Comparison of ENCODE assay signal across 8 mouse cellular contexts in the genomic region with DNA sequence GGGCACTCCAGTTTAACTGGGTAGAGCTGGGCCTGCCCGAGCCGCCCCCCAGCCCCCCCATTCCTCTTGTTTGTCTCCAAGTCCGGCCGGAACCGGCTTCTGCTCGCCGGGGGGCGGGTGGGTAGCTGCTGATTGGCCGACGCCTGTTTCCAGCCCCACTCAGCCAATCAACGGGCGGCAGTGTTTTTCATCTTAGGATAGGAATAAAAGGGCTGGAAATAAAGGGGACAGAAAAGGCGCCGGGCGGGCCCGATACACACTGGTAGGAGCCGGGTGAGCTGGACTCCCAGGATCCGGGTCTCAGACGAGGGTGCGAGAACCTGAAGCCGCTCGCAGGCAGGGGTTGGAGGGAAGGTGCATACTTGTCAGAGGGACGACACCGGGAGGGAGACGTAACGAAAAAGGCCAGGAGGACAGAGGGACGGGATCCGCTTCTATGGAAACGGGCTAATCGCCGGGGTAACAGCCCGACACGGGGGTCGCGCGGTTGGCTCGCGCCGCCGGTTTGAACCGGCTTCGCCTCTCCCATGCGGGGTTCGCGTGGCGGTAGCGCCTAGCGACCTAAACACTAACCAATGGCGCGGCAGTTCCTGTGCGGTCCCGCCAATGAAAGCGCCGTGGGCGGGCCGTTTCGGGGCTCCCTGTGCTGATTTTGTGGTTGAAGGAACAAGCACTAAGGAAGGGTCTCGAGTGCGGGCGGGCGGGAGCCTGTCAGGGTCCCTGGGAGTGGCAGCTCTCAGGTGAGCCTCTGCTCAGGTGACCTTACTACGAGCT. TPM values are rescaled to one million over a fixed set of nuclear protein-coding genes. Genes with fewer than 3 reads are reported as not detected.
DNase-seq lines count a peak whose midpoint lies in the region; ATAC-seq and TF ChIP-seq lines count a peak whose summit lies in the region.

A gene (plus strand): TSS at position 226 of the 774 bp plus-strand sequence.

- no peak for TF ChIP-seq CTCF in ES-Bruce4 (IDR thresholded peaks at IDR 0.05; ENCODE audit: low read depth, low read length)

- H3K9me3 ChIP-seq in ES-Bruce4 (replicated peaks; ENCODE audit: control insufficient read depth, insufficient read depth, low read length, poor library complexity, severe bottlenecking): no peaks in the 10 kb centered on the region
- no peaks in the 10 kb centered on the region for H3K9me3 ChIP-seq in forebrain, embryonic 14.5 days (replicated peaks; ENCODE audit: control insufficient read depth, low read length)
- no peaks in the 10 kb centered on the region for H3K9me3 ChIP-seq in neural tube, embryonic 15.5 days (replicated peaks)

- WGBS in forebrain, embryonic 14.5 days: under 1% methylated on average over 61 of the region's 62 CpGs
- WGBS in neural tube, embryonic 15.5 days: under 1% methylated on average over 62 of the region's 62 CpGs

- no peak for TF ChIP-seq POLR2A in ES-Bruce4 (IDR thresholded peaks at IDR 0.05; ENCODE audit: insufficient read depth, low read length)

- peak; percentile 73 for ATAC-seq in cerebellum, adult (ENCODE audit: insufficient number of reproducible peaks, low FRiP score, low TSS enrichment)
- ATAC-seq in forebrain, embryonic 14.5 days: peak; percentile 96
- peak; percentile 94 for ATAC-seq in neural tube, embryonic 15.5 days (ENCODE audit: low FRiP score)

- peak; percentile 99 for DNase-seq in forebrain, embryonic 14.5 days (ENCODE audit: low spot score)
- peak; percentile 91 to 92 for DNase-seq in heart, postnatal 14 days
- peak; percentile 97 for DNase-seq in layer of hippocampus, adult 11-12 months (ENCODE audit: low spot score)
- peak; percentile 95 to 96 for DNase-seq in lung, adult 18-20 months
- DNase-seq in testis, postnatal 14 days (ENCODE audit: low spot score): peak; percentile 99

- H3K9ac ChIP-seq in ES-Bruce4 (ENCODE audit: low read depth, poor library complexity, severe bottlenecking): peak within 1 kb of the TSS; percentile 85
- H3K9ac ChIP-seq in forebrain, embryonic 14.5 days (ENCODE audit: low read length): peak within 1 kb of the TSS; percentile 95
- H3K9ac ChIP-seq in neural tube, embryonic 15.5 days (replicated peaks): peak within 1 kb of the TSS; percentile 73

- peak within 1 kb of the TSS; percentile 98 for H3K4me2 ChIP-seq in forebrain, embryonic 14.5 days (ENCODE audit: low read length)
- peak within 1 kb of the TSS; percentile 84 for H3K4me2 ChIP-seq in neural tube, embryonic 15.5 days

- H3K4me3 ChIP-seq in ES-Bruce4 (ENCODE audit: low read depth, low read length): peak within 1 kb of the TSS; percentile 86
- peak within 1 kb of the TSS; percentile 76 for H3K4me3 ChIP-seq in forebrain, embryonic 14.5 days (ENCODE audit: low read depth, low read length)
- peak within 1 kb of the TSS; percentile 77 for H3K4me3 ChIP-seq in neural tube, embryonic 15.5 days (replicated peaks)

- TF ChIP-seq EP300 in ES-Bruce4 (IDR thresholded peaks at IDR 0.05; ENCODE audit: insufficient read depth, low read depth, low read length): no peak

- no peaks in the 10 kb centered on the region for H3K27me3 ChIP-seq in ES-Bruce4 (ENCODE audit: control insufficient read depth, insufficient read depth, low read length, poor library complexity, severe bottlenecking)
- no peaks in the 10 kb centered on the region for H3K27me3 ChIP-seq in forebrain, embryonic 14.5 days (replicated peaks; ENCODE audit: control insufficient read depth, insufficient read depth, low read length)
- no peaks in the 10 kb centered on the region for H3K27me3 ChIP-seq in neural tube, embryonic 15.5 days (replicated peaks)

- intact Hi-C loops in heart, postnatal 14 days (cut with DNase I): loop anchor here (5.0 kb wide), 1 partner anchor 211 kb away; no protein-coding TSS in a partner anchor

- H3K27ac ChIP-seq in ES-Bruce4 (ENCODE audit: insufficient read depth, low read length): peak within 1 kb of the TSS; percentile 52
- H3K27ac ChIP-seq in forebrain, embryonic 14.5 days (ENCODE audit: low read depth, low read length): peak within 1 kb of the TSS; percentile 93
- peak within 1 kb of the TSS; percentile 99 for H3K27ac ChIP-seq in neural tube, embryonic 15.5 days (replicated peaks)

- peaks cover 2% of the 10 kb centered on the region for H3K4me1 ChIP-seq in ES-Bruce4 (ENCODE audit: control insufficient read depth, insufficient read depth, low read length)
- peaks cover 10% of the 10 kb centered on the region; the same call in 1 of the 2 replicates for H3K4me1 ChIP-seq in forebrain, embryonic 14.5 days (ENCODE audit: control insufficient read depth, insufficient read depth, low read length)
- peaks cover 47% of the 10 kb centered on the region for H3K4me1 ChIP-seq in neural tube, embryonic 15.5 days

- no peaks in the 10 kb centered on the region for H3K36me3 ChIP-seq in ES-Bruce4 (ENCODE audit: control insufficient read depth, insufficient read depth, low read length, poor library complexity, severe bottlenecking)
- no peaks in the 10 kb centered on the region for H3K36me3 ChIP-seq in forebrain, embryonic 14.5 days (ENCODE audit: control insufficient read depth, insufficient read depth, low read length)
- no peaks in the 10 kb centered on the region for H3K36me3 ChIP-seq in neural tube, embryonic 15.5 days

RNA-seq across cellular contexts. Expression of the gene that starts here (rescaled TPM):
- polyA plus RNA-seq in ES-Bruce4 (2011; ENCODE audit: insufficient read depth, insufficient read length, low read depth, missing spikeins): 11.3 and 17.5 TPM in 2 replicates
- 6.5 and 9.1 TPM in 2 replicates for polyA plus RNA-seq in forebrain, embryonic 14.5 days (2014; fragmentation: Nextera tagmentation; extraction: Ambion mirVana)
- total RNA-seq in heart, postnatal 14 days (2021): 10 to 100 TPM; 23.4 to 25.8 TPM
- polyA plus RNA-seq in neural tube, embryonic 15.5 days (2015; fragmentation: Nextera tagmentation; extraction: Ambion mirVana): 15.7 and 15.8 TPM in 2 replicates

Comparison
In these comparisons a context has a peak if more than half of its experiments do, and no peak if none do; other contexts are left out.
1. Peak in every context shown above with its lines: DNase-seq, ATAC-seq, H3K4me3 ChIP-seq and H3K27ac ChIP-seq.